In genomic region chr7:29452381-29452780, GRCm38 (mm10) we compare ENCODE assay signal across 9 mouse cellular contexts.
DNase-seq lines count a peak whose midpoint lies in the region; ATAC-seq and TF ChIP-seq lines count a peak whose summit lies in the region.
"Had no signal": no experiment of that assay in that cellular context is flagged by ENCODE, and none has a peak within 500 bp of the region (broad histone marks: within the 10 kb centered on the region; RNA-seq: fewer than 3 reads in every experiment).

No protein-coding gene starts in this region.

- peaks cover 15% of the 10 kb centered on the region for H3K27me3 ChIP-seq in hindbrain, embryonic 12.5 days
- no peaks in the 10 kb centered on the region for H3K27me3 ChIP-seq in midbrain, embryonic 16.5 days (ENCODE audit: control insufficient read depth, insufficient read depth, low read depth, low read length)

- intact Hi-C loops in left cerebral cortex, postnatal 4 days (cut with DNase I) = no loop called here

- WGBS in hindbrain, embryonic 12.5 days = 90% methylated on average over 6 of the region's 6 CpGs
- 89% methylated on average over 6 of the region's 6 CpGs for WGBS in midbrain, embryonic 16.5 days

- peaks cover 21% of the 10 kb centered on the region for H3K4me1 ChIP-seq in hindbrain, embryonic 12.5 days
- peaks cover 15% of the 10 kb centered on the region for H3K4me1 ChIP-seq in midbrain, embryonic 16.5 days (ENCODE audit: control insufficient read depth, insufficient read depth, low read length)

- TF ChIP-seq CTCF in layer of hippocampus, adult 2 months (conservative IDR thresholded peaks at IDR 0.05) = no peak

- no peaks in the 10 kb centered on the region for H3K36me3 ChIP-seq in hindbrain, embryonic 12.5 days
- no peaks in the 10 kb centered on the region for H3K36me3 ChIP-seq in midbrain, embryonic 16.5 days (ENCODE audit: control insufficient read depth, insufficient read depth, low read length)

- H3K4me3 ChIP-seq in layer of hippocampus, adult 2 months = no peak overlapping the region; the same call in 1 of the 2 replicates
- no peak overlapping the region for H3K4me3 ChIP-seq in hindbrain, embryonic 12.5 days
- no peak overlapping the region for H3K4me3 ChIP-seq in midbrain, embryonic 16.5 days (ENCODE audit: low read depth, low read length)

- no peaks in the 10 kb centered on the region for H3K9me3 ChIP-seq in hindbrain, embryonic 12.5 days (replicated peaks)
- no peaks in the 10 kb centered on the region for H3K9me3 ChIP-seq in midbrain, embryonic 16.5 days (replicated peaks; ENCODE audit: control insufficient read depth, low read length, poor library complexity, severe bottlenecking)

- H3K9ac ChIP-seq in hindbrain, embryonic 12.5 days = no peak overlapping the region
- peak overlapping the region; percentile 15; the same call in 1 of the 2 replicates for H3K9ac ChIP-seq in midbrain, embryonic 16.5 days (ENCODE audit: low read depth, low read length)

- peak; percentile 38 for DNase-seq in adrenal gland, postnatal 14 days
- DNase-seq in adrenal gland, adult 8-10 months = no peak
- no peak for DNase-seq in layer of hippocampus, adult 2 months (ENCODE audit: low spot score in 2 of 2)
- no peak for DNase-seq in layer of hippocampus, adult 9-10 months (ENCODE audit: low spot score)
- no peak for DNase-seq in left cerebral cortex, postnatal 4 days
- DNase-seq in layer of hippocampus, postnatal 14 days (ENCODE audit: low spot score in 2 of 2) = no peak
- DNase-seq: spleen, adult 18-20 months had no signal

- H3K4me2 ChIP-seq in hindbrain, embryonic 12.5 days (replicated peaks) = no peak overlapping the region
- H3K4me2 ChIP-seq in midbrain, embryonic 16.5 days (ENCODE audit: low read length) = no peak overlapping the region

- H3K27ac ChIP-seq in layer of hippocampus, adult 2 months = peak overlapping the region; percentile 86
- 0 out of 2 replicates have a peak overlapping the region, but pooled peaks have one; percentile 64 for H3K27ac ChIP-seq in hindbrain, embryonic 12.5 days
- peak overlapping the region; percentile 30; the same call in 1 of the 2 replicates for H3K27ac ChIP-seq in midbrain, embryonic 16.5 days (ENCODE audit: low read length)

- ATAC-seq in hindbrain, embryonic 12.5 days (ENCODE audit: low FRiP score) = no peak
- ATAC-seq in midbrain, embryonic 16.5 days = no peak

Comparison
In these comparisons a context has a peak if more than half of its experiments do, and no peak if none do; other contexts are left out.
1. H3K27ac ChIP-seq: peak in every context shown above with its lines; median percentile 86 in layer of hippocampus, adult 2 months; 64 in hindbrain, embryonic 12.5 days; 30 in midbrain, embryonic 16.5 days.